Mouse (Mus musculus) hematopoietic stem cell, adult 5-6 weeks (primary cell): Measurements from ENCODE around the gene Nptx2. TPM values are rescaled to one million over a fixed set of nuclear protein-coding genes. Genes with fewer than 3 reads are reported as not detected.

Source experiments
- ATAC-seq, 2 experiments: fragments of 125-278 bp in 1 of 2; replicated peaks in 1 of 2; 2 replicates each; pipeline ENCODE4 v1.8.0; 2016 to 2017; ENCODE audit warnings: inconsistent platforms in 2 of 2, mild to moderate bottlenecking in 2 of 2, moderate number of reproducible peaks in 2 of 2, low read depth in 1 of 2, moderate TSS enrichment in 1 of 2; ENCODE audit not compliant: low FRiP score in 2 of 2, poor library complexity in 2 of 2, severe bottlenecking in 2 of 2, insufficient read depth in 1 of 2, low TSS enrichment in 1 of 2
- total RNA-seq: library from RNA; stranded (forward); fragments of 172-1452, 232-1000 nt; gene quantifications from 2 replicates; pipeline ENCODE4 v1.2.3, GENCODE M21; 2017

Nptx2 gene
- total RNA-seq, 1 experiment from 2014 or later = not detected

DNA sequence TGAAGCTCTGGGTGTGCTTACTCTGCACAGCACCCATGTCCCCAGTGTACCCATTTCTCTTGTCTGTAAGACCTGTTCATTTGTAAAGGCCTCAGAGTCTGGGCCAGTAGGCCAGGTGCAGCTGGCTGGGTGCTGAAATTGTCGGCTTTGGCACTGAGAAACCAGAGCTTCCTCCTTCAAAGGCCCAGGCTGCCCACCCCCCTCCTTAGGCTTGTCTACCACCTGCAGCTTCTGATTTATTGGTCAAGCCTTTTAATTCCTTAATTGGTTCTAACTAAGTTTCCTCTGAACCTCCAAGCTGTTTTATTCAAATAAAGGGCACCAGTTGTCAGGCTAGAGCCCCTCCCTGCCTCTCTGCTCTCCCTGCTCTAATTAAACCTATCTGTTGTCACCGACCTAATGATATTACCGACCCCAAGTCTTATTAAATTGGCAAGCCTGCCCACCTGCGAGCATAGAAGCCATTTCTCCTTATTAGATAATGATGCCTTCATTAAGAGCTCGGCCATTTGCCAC is 5.0 kb downstream of the Nptx2 start:
- ATAC-seq = no peak

DNA sequence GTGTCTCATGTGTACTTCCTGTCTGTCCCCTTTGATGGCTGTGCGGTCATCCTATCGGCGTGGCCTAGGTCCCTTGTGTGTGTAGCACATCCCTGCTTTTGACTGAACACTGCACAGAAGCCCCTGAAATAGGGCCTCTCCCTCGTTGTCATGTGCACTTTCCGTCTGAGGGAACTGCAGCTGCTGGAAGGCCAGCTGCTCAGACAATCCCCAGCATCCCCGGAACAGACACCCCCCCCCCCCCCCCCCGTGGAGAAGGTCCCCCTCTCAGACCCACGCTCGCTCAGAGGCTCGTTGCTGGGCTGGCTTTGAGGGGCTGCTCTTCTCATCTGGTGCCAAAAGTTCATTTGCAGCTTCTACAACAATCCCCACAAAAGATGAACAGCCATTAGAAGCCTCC is 11.0 kb downstream of the Nptx2 start:
- no peak for ATAC-seq

DNA sequence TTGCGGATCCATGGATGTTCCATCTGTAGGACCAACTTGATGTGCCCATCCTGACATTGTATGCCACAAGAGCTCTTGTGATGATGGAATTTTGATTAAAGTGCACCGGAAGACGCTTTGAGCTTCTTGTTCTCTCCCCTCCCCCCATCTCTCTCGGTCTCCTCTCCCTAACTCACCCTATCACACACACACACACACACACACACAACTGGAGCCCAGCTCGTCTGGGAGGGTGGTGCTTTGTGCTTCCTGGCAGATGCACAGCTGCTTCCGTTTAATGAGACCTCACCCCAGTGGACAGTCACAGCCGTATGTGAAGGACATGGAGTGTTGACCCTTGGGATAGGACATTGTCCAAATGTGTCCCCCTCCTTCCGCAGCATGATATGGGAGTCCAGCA is 11.7 kb downstream of the Nptx2 start:
- no peak for ATAC-seq

DNA sequence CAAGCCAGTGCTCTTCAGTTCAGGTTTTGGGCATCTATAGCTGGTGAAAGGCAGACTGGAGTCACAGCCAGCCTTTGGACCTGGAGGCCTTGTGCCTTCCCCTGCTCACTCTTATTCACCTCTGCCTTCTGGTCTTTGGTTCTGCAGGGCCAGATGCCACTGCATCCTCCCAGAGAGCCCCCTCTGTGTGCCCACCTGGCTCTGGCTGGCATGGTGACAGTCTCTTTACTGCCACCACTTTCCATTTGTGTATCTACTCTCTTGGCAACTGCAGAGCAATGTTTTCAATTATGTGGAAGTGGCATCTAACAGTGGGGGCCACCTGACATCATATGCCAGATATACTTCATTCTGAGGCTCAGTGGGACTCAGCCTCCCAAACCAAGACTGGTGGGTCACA is 12.8 kb downstream of the Nptx2 start:
- ATAC-seq = no peak

DNA sequence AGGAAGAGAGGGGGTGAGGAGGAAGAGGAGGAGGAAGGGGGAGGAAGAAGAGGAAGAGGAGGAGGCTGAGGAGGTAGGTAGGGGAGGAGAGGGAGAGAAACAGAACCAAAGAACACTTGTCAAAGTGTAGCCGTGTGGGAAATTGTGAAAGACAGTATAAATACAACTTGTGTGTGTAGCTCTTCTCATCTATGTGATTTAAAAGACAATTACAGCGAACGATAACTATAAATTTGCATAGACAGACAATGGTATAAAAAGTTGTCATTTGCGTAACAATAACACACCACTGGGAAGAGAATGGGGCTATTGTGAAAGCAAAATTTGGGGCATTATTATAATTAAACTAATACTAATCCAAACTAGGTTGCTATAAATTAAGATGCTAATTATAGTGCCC is 20.0 kb downstream of the Nptx2 start:
- ATAC-seq = no peak

DNA sequence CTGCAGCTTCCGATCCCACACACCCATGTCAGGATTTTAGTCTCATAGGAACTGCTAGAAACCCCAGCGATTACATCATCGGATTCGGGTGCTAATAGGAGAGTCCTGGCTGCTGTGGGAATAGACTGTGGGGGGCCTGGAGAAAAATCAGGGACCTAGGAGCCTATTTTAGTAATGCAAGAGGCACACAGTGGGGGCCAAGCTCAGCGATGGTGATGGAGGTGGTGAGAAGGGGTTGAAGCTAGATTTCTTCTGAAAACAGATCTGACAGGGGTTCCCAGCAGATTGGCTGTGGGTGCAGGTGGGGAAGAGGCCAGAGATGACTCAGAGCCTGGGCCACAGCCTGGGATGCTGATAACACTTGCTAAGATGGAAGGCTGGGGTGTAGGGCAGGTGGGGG is 39.4 kb downstream of the Nptx2 start:
- no peak for ATAC-seq

DNA sequence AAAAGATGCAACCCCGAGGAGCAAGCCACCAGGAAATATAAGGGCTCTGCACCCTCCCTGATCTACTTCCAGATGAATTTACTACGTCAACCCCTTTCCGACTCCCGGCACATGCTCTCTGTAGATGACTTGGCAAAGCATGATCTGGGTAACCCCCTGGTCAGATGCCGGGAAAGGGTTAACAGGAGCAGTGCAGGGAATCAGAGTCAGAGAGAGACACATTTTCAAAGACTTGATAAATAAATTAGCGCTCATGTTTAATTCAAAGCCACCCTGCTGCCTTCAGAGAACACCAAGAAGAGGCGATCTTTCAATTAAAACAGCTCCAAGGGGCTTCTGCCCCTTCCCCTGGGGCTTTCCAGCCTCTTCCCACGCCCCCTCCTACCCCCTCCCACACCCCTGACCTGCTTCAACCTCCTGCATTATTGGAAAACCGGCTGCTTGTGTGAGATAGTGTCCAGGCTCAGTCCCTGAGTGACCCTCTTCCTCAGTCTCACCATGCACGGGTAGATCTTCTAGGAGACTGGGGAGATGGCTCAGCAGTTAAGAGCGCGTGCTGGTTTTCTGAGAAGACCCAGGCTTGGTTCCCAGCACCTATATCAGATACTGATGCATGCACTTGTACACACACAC is 45.7 kb downstream of the Nptx2 start:
- no peak for ATAC-seq

DNA sequence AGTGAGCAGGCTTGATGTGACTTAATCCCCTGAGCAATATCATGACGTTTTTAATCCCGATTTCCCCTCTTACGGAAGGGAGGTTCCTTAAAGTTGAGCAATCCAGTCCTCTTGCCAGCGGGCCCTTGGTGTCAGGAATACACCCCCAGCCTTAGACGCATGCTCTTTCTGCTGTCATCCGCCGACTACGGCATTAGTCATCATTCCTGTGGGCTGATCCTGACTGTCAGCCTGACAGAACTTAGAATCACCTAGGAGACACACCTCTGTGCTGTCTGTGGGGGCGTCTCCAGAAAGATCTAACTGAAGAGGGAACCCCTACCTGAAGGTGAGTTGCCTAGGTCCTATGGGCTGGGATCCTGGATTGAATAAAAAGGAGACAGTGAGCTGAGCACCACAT is 49.1 kb downstream of the Nptx2 start:
- ATAC-seq = no peak

Other genes starting within 250 kb of the Nptx2 start
- not detected in 2 replicates for gene Baiap2l1, start 187.8 kb upstream of the Nptx2 start, total RNA-seq
- not detected in 2 replicates for gene Tmem130, start 215.9 kb downstream of the Nptx2 start, total RNA-seq
- 55.2 and 62.5 TPM in 2 replicates for gene Trrap, start 221.8 kb downstream of the Nptx2 start, total RNA-seq